Mouse (Mus musculus) lung, postnatal 0 days (tissue): ENCODE data around the gene Tmbim6.

Experiments
- CTCF ChIP-seq: IDR thresholded peaks from 2 replicates; pipeline ENCODE4 v1.5.1; 2016; ENCODE audit warnings: antibody characterized with exemption, mild to moderate bottlenecking
- EP300 ChIP-seq: IDR thresholded peaks from 2 replicates; pipeline ENCODE4 v1.6.1; 2016; ENCODE audit warnings: antibody characterized with exemption, mild to moderate bottlenecking, control low read depth

DNA sequence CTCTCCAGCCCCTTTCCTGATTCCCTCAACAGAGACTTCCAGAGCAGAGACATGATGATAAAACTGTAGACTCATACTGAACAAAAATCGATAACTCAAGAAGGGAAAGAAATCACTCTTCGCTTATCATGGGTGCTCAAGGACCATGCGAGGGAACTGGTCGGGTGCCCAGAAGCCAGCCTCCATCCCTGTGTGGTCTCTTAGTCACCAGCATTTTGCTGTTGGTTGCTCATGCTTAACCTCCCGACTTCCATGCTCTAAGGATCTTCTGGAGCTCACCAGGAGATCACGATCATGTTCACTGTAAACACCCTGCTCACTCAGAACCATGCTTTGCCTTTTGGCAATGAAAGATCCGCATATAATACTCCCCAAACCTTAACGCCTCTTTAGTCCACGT, 19.9 kb upstream of the Tmbim6 start:
- TF ChIP-seq CTCF (no peak), EP300 (no peak)
